Mouse (Mus musculus): Measurements from ENCODE around the gene Tcaf2. TPM values are rescaled to one million over a fixed set of nuclear protein-coding genes. Genes with fewer than 3 reads are reported as not detected.
A peak's percentile ranks its signal among the peaks of the same experiment; 100 is the strongest.

Gene Tcaf2
- polyA plus RNA-seq, 1 experiment = 3.7 TPM

GRCm38 (mm10) chr6:42634393-42634792 is 10.7 kb downstream of the Tcaf2 start:
- WGBS = 84% methylated on average over 5 of the region's 5 CpGs
- H3K4me3 ChIP-seq (replicated peaks; ENCODE audit: extremely low read depth, low read depth, low read length) = no peak overlapping the region
- DNase-seq = no peak

GRCm38 (mm10) chr6:42631395-42631794 is 13.7 kb downstream of the Tcaf2 start:
- no peak for TF ChIP-seq POLR2A (IDR thresholded peaks at IDR 0.05; ENCODE audit: borderline replicate concordance, extremely low read depth, low read depth, low read length)
- no peak for TF ChIP-seq CTCF (IDR thresholded peaks at IDR 0.05; ENCODE audit: insufficient read depth, low read length)
- H3K4me3 ChIP-seq (replicated peaks; ENCODE audit: extremely low read depth, low read depth, low read length) = no peak overlapping the region
- no peaks in the 10 kb centered on the region for H3K4me1 ChIP-seq (ENCODE audit: control insufficient read depth, insufficient read depth, low read length)
- WGBS = 61% methylated on average over 4 of the region's 4 CpGs
- no peak for DNase-seq

More at GRCm38 (mm10) chr6:42634393-42634792, 10.7 kb downstream of the Tcaf2 start:
- H3K4me1 ChIP-seq (ENCODE audit: control insufficient read depth, insufficient read depth, low read length) = no peaks in the 10 kb centered on the region
- TF ChIP-seq CTCF (IDR thresholded peaks at IDR 0.05; ENCODE audit: insufficient read depth, low read length) = no peak
- no peak for TF ChIP-seq POLR2A (IDR thresholded peaks at IDR 0.05; ENCODE audit: borderline replicate concordance, extremely low read depth, low read depth, low read length)

GRCm38 (mm10) chr6:42616904-42617303 is 28.1 kb downstream of the Tcaf2 start:
- WGBS = 80% methylated on average over 2 of the region's 2 CpGs
- DNase-seq = no peak
- no peak for TF ChIP-seq CTCF (IDR thresholded peaks at IDR 0.05; ENCODE audit: insufficient read depth, low read length)
- no peak for TF ChIP-seq POLR2A (IDR thresholded peaks at IDR 0.05; ENCODE audit: borderline replicate concordance, extremely low read depth, low read depth, low read length)
- Histone ChIP-seq H3K4me1 (ENCODE audit: control insufficient read depth, insufficient read depth, low read length) (no peaks in the 10 kb centered on the region), H3K4me3 (replicated peaks; ENCODE audit: extremely low read depth, low read depth, low read length) (no peak overlapping the region)

- peak; percentile 44; the same call in 1 of the 2 replicates for TF ChIP-seq CTCF (IDR thresholded peaks at IDR 0.05; ENCODE audit: insufficient read depth, low read length)
- no peak for TF ChIP-seq POLR2A (IDR thresholded peaks at IDR 0.05; ENCODE audit: borderline replicate concordance, extremely low read depth, low read depth, low read length)
- no peak for DNase-seq
- no peaks in the 10 kb centered on the region for H3K4me1 ChIP-seq (ENCODE audit: control insufficient read depth, insufficient read depth, low read length)
- no peak overlapping the region for H3K4me3 ChIP-seq (replicated peaks; ENCODE audit: extremely low read depth, low read depth, low read length)
Observed at GRCm38 (mm10) chr6:42612218-42612617, 32.8 kb downstream of the Tcaf2 start.

- no peak for DNase-seq
- WGBS = 25% methylated on average over 4 of the region's 4 CpGs
- no peaks in the 10 kb centered on the region for H3K4me1 ChIP-seq (ENCODE audit: control insufficient read depth, insufficient read depth, low read length)
- TF ChIP-seq POLR2A (IDR thresholded peaks at IDR 0.05; ENCODE audit: borderline replicate concordance, extremely low read depth, low read depth, low read length) = no peak
- TF ChIP-seq CTCF (IDR thresholded peaks at IDR 0.05; ENCODE audit: insufficient read depth, low read length) = no peak
- H3K4me3 ChIP-seq (replicated peaks; ENCODE audit: extremely low read depth, low read depth, low read length) = no peak overlapping the region
Observed at GRCm38 (mm10) chr6:42610954-42611522, 34.0 kb downstream of the Tcaf2 start.

- no peak for DNase-seq
- WGBS = 57% methylated on average over 4 of the region's 4 CpGs
- no peak within 1 kb of the TSS for H3K4me3 ChIP-seq (replicated peaks; ENCODE audit: extremely low read depth, low read depth, low read length)
- no peak for TF ChIP-seq CTCF (IDR thresholded peaks at IDR 0.05; ENCODE audit: insufficient read depth, low read length)
- TF ChIP-seq POLR2A (IDR thresholded peaks at IDR 0.05; ENCODE audit: borderline replicate concordance, extremely low read depth, low read depth, low read length) = no peak
- no peaks in the 10 kb centered on the region for H3K4me1 ChIP-seq (ENCODE audit: control insufficient read depth, insufficient read depth, low read length)
Observed at GRCm38 (mm10) chr6:42597592-42597991, 47.5 kb downstream of the Tcaf2 start, which contains the start of gene Tcaf3. Gene Tcaf3 (minus strand): TSS chr6:42597692.

GRCm38 (mm10) chr6:42593138-42593882 is 51.7 kb downstream of the Tcaf2 start:
- WGBS = 79% methylated on average over 17 of the region's 17 CpGs
- no peaks in the 10 kb centered on the region for H3K4me1 ChIP-seq (ENCODE audit: control insufficient read depth, insufficient read depth, low read length)
- no peak for DNase-seq
- TF ChIP-seq CTCF (IDR thresholded peaks at IDR 0.05; ENCODE audit: insufficient read depth, low read length) = no peak
- TF ChIP-seq POLR2A (IDR thresholded peaks at IDR 0.05; ENCODE audit: borderline replicate concordance, extremely low read depth, low read depth, low read length) = no peak
- no peak overlapping the region for H3K4me3 ChIP-seq (replicated peaks; ENCODE audit: extremely low read depth, low read depth, low read length)

GRCm38 (mm10) chr6:42586569-42586968 is 58.5 kb downstream of the Tcaf2 start:
- peaks cover 2% of the 10 kb centered on the region; the same call in 1 of the 2 replicates for H3K4me1 ChIP-seq (ENCODE audit: control insufficient read depth, insufficient read depth, low read length)
- no peak for DNase-seq
- TF ChIP-seq POLR2A (IDR thresholded peaks at IDR 0.05; ENCODE audit: borderline replicate concordance, extremely low read depth, low read depth, low read length) (no peak), CTCF (IDR thresholded peaks at IDR 0.05; ENCODE audit: insufficient read depth, low read length) (no peak)
- 78% methylated on average over 5 of the region's 5 CpGs for WGBS
- no peak overlapping the region for H3K4me3 ChIP-seq (replicated peaks; ENCODE audit: extremely low read depth, low read depth, low read length)

GRCm38 (mm10) chr6:42583488-42583872 is 61.6 kb downstream of the Tcaf2 start:
- no peak overlapping the region for H3K4me3 ChIP-seq (replicated peaks; ENCODE audit: extremely low read depth, low read depth, low read length)
- peaks cover 2% of the 10 kb centered on the region; the same call in 1 of the 2 replicates for H3K4me1 ChIP-seq (ENCODE audit: control insufficient read depth, insufficient read depth, low read length)
- peak; percentile 67 for TF ChIP-seq CTCF (IDR thresholded peaks at IDR 0.05; ENCODE audit: insufficient read depth, low read length)
- TF ChIP-seq POLR2A (IDR thresholded peaks at IDR 0.05; ENCODE audit: borderline replicate concordance, extremely low read depth, low read depth, low read length) = no peak
- 1% methylated on average over 7 of the region's 7 CpGs for WGBS
- peak; percentile 50 for DNase-seq

All from lung, adult 2 months (tissue).